Mouse (Mus musculus) embryo, embryonic 10.5 days (tissue): Measurements from ENCODE around the gene Macc1.

ENCODE experiments used
- DNase-seq: peaks from one replicate; pipeline ENCODE4 v3.0.0-alpha.2; 2015; ENCODE audit warnings: low spot score

Macc1 gene

GRCm38 (mm10) chr12:119387925-119388324 lies 73.9 kb downstream of the Macc1 start:
- DNase-seq: no peak

DNA sequence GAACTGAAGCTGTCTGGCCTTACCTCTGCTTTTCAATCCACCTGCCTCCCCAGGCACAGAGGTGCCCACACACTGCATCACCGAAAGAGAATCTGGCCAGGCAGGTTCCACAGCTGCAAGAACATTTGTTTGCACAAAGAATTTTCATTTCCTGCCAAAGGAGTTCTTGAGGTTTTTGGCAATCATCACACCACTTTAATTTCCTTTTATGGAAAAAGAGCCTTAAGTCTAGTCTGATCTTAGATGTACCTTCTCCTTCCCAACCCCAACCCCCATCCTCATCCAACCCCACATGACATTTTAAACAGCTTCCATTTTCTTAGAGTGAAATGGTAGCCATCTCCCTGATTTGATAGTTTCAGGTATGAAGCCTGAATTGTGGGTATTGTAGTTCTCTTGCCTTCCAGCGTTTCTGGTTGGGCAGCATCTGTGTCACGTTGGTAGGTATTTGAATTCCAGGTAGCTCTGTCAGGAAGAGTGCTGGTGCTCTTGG lies 76.2 kb downstream of the Macc1 start:
- DNase-seq: no peak

GRCm38 (mm10) chr12:119398046-119398659 lies 84.1 kb downstream of the Macc1 start:
- DNase-seq: no peak

- DNase-seq: no peak
These were observed 88.2 kb downstream of the Macc1 start for GRCm38 (mm10) chr12:119402273-119402672.

DNA sequence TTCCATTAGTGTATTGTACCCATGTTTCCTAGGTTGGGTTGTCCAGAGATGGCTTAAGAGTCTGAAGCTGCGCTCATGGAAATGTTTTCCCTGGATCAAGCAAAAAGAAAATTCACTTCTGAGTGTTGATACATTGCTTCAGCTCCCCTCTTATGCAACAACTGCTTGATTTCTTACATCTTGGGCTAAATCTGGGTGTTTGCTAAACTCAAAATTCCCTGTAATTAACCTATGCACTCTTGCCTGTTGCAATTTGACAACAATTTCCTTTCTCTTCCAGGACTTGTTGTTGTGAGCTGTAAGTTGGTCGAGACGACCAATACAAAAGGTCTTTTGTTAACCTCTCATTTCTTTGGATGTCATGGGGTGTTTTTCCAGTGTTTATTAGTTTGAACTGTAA lies 88.7 kb downstream of the Macc1 start:
- DNase-seq: no peak

GRCm38 (mm10) chr12:119404810-119405209 lies 90.7 kb downstream of the Macc1 start:
- DNase-seq: no peak

DNA sequence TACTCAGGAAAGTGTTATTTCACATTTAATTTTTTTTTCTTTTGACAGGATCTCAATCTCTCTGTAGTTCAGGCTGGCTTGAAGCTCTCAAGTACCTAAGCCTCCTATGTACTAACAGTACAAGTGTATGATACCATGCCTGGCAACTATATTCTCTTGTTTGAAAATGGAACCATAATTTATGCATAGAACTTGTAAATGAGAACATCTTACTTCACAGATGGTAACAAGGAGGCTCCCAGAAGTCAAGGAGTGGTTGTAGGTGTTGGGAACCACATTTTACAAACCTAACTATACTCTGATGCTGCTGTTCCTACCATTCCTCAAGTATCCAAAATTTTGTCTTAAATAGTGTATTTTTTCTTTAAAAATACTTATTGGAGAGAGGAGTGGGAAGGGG lies 96.5 kb downstream of the Macc1 start:
- DNase-seq: no peak

- DNase-seq: no peak
These were observed 96.9 kb downstream of the Macc1 start for GRCm38 (mm10) chr12:119410956-119411355.

- no peak for DNase-seq
These were observed 97.9 kb downstream of the Macc1 start for GRCm38 (mm10) chr12:119411982-119412381.

- no peak for DNase-seq
These were observed 101.8 kb downstream of the Macc1 start for GRCm38 (mm10) chr12:119415900-119416299.

GRCm38 (mm10) chr12:119425749-119426148 lies 111.7 kb downstream of the Macc1 start:
- no peak for DNase-seq

GRCm38 (mm10) chr12:119426182-119426886 lies 112.3 kb downstream of the Macc1 start:
- DNase-seq: no peak

DNA sequence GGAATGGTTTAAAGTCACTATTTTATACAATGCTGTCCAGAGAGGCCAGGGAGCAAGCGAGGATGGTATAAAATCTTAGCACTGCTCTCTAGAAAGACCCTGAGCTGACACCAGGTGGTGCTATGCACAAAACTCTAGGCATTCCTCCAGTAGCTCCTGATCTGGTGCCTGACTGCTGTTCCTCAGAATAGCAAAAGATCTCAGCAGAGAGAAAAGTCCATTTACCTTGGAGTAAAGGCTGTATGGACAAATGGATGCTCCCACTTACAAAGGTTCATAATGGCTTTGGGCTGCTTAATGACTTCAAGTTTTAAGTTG lies 112.8 kb downstream of the Macc1 start:
- peak; percentile 81 for DNase-seq

GRCm38 (mm10) chr12:119440720-119441119 lies 126.7 kb downstream of the Macc1 start:
- no peak for DNase-seq

- no peak for DNase-seq
These were observed 136.0 kb downstream of the Macc1 start for GRCm38 (mm10) chr12:119450116-119450515.

DNA sequence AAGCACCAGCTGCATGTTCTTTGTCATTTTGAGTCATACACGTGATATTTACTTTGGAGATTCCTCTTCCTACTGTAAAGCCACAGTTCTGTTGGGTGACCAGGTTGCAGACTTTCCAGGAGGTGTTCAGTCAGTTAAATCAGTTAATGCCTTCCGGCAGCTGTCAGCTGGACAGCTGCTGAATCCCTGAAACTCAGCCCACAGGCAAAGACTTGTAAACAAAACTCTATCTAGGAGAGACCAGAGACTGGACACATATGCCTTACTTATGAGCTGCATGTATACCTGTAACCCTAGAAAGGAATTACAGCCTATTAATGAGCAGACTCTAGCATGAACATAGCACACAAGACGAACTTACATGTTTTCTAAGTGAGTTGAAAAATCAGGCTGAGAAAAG lies 137.2 kb downstream of the Macc1 start:
- DNase-seq: peak; percentile 11

DNA sequence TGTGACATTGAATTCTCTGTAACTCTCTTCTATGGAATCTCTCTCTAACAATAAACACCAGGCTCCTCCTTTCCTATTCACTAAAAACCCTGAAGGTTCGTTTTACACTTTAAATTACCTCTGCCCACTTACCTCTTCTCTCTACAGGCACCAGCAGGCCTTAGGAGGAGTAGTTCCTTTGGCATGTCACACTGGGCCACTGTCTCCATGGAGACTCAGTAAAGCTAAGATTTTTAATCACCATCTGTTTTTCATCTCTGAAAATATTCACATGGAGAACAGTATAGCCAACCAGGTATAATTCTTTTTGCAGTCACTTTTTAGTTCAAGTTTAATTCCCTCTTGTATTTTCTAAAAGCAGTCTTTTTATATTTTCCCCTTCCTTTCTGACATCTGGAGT lies 140.0 kb downstream of the Macc1 start:
- no peak for DNase-seq

DNA sequence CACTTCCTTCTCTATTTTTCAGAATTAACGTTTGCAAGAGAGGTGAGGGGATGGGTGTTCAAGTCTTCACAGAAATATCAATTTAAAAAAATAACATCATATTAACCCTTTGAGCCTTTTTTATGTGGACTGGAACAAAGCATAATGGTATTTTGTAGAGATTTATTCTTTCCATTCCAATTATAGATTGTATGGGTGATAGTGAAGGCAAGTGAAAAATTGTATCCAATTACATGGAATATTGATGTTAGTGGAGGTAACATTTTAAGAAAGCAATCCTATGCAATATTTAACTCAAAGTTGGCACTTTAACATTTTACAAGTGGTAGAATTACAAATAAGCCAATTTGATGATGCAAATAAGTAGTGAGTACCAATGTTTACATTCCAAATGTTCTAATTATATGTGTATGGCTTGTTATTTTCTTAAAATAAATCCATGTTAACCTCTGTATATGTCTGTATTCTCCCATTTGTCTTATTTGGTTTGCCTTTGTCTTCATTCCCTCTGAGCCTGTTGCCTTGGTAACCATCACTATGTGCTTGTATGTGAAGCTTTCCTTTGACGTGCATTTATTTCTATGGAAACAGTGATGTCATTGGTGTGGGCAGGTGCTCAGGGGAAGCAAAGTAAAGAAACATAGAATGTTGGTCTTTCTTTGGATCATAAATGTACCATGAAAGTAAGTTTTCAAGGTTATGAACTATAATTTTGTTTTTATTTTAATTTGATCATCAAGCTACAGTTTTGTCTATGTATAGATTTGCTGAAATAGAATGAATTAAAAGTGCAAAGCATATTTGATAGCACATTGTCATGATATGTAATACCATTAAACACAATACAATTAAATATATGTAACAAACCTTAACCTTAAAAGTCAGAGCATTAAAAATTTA lies 150.2 kb downstream of the Macc1 start:
- peak; percentile 64 for DNase-seq

GRCm38 (mm10) chr12:119464940-119465245 lies 150.8 kb downstream of the Macc1 start:
- no peak for DNase-seq

DNA sequence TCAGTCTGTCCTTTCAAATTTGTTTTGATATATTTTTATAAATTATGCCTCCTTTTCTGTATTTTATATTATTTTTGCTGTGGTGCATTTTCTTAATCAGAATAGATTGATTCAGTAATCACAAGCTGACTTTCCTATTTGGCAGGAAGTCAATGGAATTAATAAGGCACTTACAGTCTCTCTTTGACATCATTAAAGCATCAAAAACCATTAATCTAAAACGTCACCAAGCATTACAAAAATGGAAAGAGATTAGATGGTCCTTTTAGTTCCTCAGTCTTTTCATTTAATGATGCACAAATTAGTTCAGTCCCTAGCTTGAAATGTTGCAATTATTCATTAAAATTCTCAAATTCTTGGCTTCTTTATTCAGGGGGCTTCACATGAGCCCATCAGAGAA lies 153.6 kb downstream of the Macc1 start:
- no peak for DNase-seq

- DNase-seq: peak; percentile 64
These were observed 156.2 kb downstream of the Macc1 start for GRCm38 (mm10) chr12:119470260-119470659.

- DNase-seq: no peak
These were observed 169.2 kb downstream of the Macc1 start for GRCm38 (mm10) chr12:119483296-119483695.
